Mouse (Mus musculus): ENCODE results near the gene Lingo1. TPM values are rescaled to one million over a fixed set of nuclear protein-coding genes. Genes with fewer than 3 reads are reported as not detected.

The Lingo1 gene
- polyA plus RNA-seq, 1 experiment, result 0.37 TPM

DNA sequence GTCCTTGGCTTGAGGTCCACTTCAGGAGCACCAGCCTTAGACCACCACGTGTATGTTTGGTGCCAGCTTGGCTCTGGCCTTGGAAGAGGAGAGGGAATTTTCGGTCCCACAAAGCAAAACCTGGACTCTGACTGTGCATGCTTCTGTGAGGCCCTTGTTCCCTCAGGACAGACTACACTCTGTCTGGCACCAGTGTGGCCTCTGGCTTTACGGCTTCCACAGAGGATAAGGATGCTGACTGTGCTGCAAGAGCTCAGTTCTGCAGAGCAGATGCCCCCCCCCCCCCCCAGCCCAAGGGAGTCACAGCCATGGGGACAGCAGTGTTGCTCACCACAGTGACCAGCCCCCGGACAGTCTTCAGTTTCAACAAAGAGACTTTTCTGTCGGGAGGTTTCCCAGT lies 206.5 kb downstream of the Lingo1 start:
- Histone ChIP-seq H3K36me3 (ENCODE audit: control insufficient read depth, insufficient read depth) (no peaks in the 10 kb centered on the region), H3K27me3 (ENCODE audit: control insufficient read depth, insufficient read depth, insufficient read length) (peaks cover 89% of the 10 kb centered on the region), H3K79me2 (ENCODE audit: control insufficient read depth, insufficient read depth) (no peaks in the 10 kb centered on the region), H3K4me3 (ENCODE audit: insufficient read depth, poor library complexity, severe bottlenecking) (no peak overlapping the region), H3ac (ENCODE audit: control insufficient read depth, insufficient read length, low read depth) (no peak overlapping the region), H3K79me3 (ENCODE audit: low read depth) (no peaks in the 10 kb centered on the region)
- TF ChIP-seq FOSL1 (IDR thresholded peaks at IDR 0.05; ENCODE audit: insufficient read depth, low read length, poor library complexity, severe bottlenecking) (no peak), MYOG (IDR thresholded peaks at IDR 0.05; ENCODE audit: control insufficient read depth, extremely low read depth, insufficient read length) (no peak), MAX (IDR thresholded peaks at IDR 0.05) (no peak), MYOD1 (IDR thresholded peaks at IDR 0.05; ENCODE audit: control insufficient read depth, insufficient read length, low read depth) (no peak), CEBPB (IDR thresholded peaks at IDR 0.05; ENCODE audit: low read depth) (no peak), CTCF (IDR thresholded peaks at IDR 0.05; ENCODE audit: control insufficient read depth, insufficient read depth, insufficient read length) (no peak), USF1 (IDR thresholded peaks at IDR 0.05; ENCODE audit: low read depth) (no peak)

DNA sequence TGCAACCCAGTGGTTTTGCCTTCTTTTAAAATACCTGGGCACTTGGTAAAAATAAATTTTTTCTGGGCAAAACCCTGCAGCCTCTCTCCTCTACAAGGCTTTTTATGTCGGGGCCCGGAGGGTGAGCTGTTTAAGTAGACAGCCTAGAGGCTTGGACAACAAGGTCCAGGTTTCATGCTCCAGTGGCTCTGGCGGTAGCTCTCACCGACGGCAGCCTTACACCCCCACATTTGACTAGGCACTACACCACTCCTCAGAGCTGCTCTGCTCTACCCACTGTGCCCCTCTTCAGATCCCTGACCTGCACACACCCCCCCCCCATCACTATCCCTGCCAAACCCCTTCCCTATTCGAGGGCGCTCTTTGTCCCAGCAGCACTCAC lies 212.2 kb downstream of the Lingo1 start:
- H3K36me3 ChIP-seq (ENCODE audit: control insufficient read depth, insufficient read depth), result no peaks in the 10 kb centered on the region
- peaks cover 58% of the 10 kb centered on the region for H3K27me3 ChIP-seq (ENCODE audit: control insufficient read depth, insufficient read depth, insufficient read length)
- H3ac ChIP-seq (ENCODE audit: control insufficient read depth, insufficient read length, low read depth), result no peak overlapping the region
- H3K4me3 ChIP-seq (ENCODE audit: insufficient read depth, poor library complexity, severe bottlenecking), result no peak overlapping the region
- no peaks in the 10 kb centered on the region for H3K79me3 ChIP-seq (ENCODE audit: low read depth)
- TF ChIP-seq CEBPB (IDR thresholded peaks at IDR 0.05; ENCODE audit: low read depth) (no peak), MYOG (IDR thresholded peaks at IDR 0.05; ENCODE audit: control insufficient read depth, extremely low read depth, insufficient read length) (no peak), MYOD1 (IDR thresholded peaks at IDR 0.05; ENCODE audit: control insufficient read depth, insufficient read length, low read depth) (no peak), USF1 (IDR thresholded peaks at IDR 0.05; ENCODE audit: low read depth) (no peak), CTCF (IDR thresholded peaks at IDR 0.05; ENCODE audit: control insufficient read depth, insufficient read depth, insufficient read length) (no peak), MAX (IDR thresholded peaks at IDR 0.05) (no peak), FOSL1 (IDR thresholded peaks at IDR 0.05; ENCODE audit: insufficient read depth, low read length, poor library complexity, severe bottlenecking) (no peak)
- H3K79me2 ChIP-seq (ENCODE audit: control insufficient read depth, insufficient read depth), result no peaks in the 10 kb centered on the region

DNA sequence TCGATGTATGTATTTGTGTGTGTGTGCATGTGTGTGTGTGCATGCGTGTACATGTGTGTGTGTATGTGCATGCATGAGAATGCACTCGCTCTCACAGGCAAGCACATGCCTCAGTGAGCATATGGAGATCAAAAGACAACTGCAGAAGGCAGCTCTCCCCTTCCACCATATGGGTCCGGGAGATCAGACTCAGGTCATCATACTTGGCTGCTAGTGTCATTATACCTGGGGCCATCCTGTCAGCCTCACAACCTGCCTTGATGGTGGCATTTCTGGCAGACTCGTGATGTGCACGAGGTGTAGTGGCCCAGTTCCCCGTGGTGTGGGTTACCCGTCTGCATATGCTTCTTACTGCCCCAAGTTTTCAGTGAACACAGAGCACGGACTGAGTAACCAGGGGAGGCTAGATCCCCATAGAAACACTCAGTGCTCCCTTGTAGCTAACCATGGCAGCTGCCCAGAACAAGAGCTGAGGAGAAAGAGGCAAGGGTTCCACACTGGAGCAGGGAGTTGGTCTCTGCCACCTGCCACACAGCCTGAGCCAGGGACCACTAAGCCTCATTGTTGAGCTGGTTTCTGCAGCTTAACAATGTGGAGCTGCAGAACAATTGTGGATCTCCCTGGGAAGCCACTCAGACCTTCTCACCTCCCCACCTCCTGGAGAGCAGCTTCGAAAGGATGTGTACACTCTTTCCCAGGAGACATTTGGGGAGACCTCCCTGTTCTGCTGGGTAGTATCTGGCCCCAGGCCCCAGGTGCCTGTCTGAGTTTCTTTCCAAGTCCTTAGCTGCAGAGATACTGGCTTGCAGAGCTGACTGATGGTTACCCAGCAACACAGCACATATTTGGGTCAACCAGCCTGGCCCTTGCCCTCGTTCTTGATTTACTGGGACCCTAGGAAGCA lies 212.9 kb downstream of the Lingo1 start:
- no peak overlapping the region for H3K4me3 ChIP-seq (ENCODE audit: insufficient read depth, poor library complexity, severe bottlenecking)
- H3K79me2 ChIP-seq (ENCODE audit: control insufficient read depth, insufficient read depth), result no peaks in the 10 kb centered on the region
- no peaks in the 10 kb centered on the region for H3K79me3 ChIP-seq (ENCODE audit: low read depth)
- H3ac ChIP-seq (ENCODE audit: control insufficient read depth, insufficient read length, low read depth), result no peak overlapping the region
- no peak for TF ChIP-seq MAX (IDR thresholded peaks at IDR 0.05)
- no peak for TF ChIP-seq MYOG (IDR thresholded peaks at IDR 0.05; ENCODE audit: control insufficient read depth, extremely low read depth, insufficient read length)
- no peak for TF ChIP-seq MYOD1 (IDR thresholded peaks at IDR 0.05; ENCODE audit: control insufficient read depth, insufficient read length, low read depth)
- no peak for TF ChIP-seq USF1 (IDR thresholded peaks at IDR 0.05; ENCODE audit: low read depth)
- no peak for TF ChIP-seq CTCF (IDR thresholded peaks at IDR 0.05; ENCODE audit: control insufficient read depth, insufficient read depth, insufficient read length)
- TF ChIP-seq CEBPB (IDR thresholded peaks at IDR 0.05; ENCODE audit: low read depth), result no peak
- no peak for TF ChIP-seq FOSL1 (IDR thresholded peaks at IDR 0.05; ENCODE audit: insufficient read depth, low read length, poor library complexity, severe bottlenecking)
- H3K27me3 ChIP-seq (ENCODE audit: control insufficient read depth, insufficient read depth, insufficient read length), result peaks cover 51% of the 10 kb centered on the region
- H3K36me3 ChIP-seq (ENCODE audit: control insufficient read depth, insufficient read depth), result no peaks in the 10 kb centered on the region

DNA sequence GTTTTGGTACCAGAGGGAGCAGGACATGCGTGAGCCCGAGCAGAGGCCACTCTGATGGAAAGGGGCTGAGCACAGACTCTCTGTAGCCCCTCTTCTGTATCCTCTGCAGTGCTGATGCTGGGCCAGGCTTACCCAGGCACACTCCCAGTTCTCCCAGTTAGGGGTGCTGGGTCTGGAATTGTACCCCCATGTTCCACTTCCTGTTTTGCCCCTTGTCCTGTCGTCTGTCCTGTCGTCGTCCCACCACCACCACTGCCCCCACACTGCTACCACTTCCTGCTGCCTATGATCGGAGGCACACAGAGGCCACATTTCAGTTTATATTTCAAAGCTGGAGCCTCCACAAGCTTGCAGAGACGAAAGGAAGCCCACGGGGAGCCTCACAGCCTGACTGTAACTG lies 213.6 kb downstream of the Lingo1 start:
- Histone ChIP-seq H3K79me3 (ENCODE audit: low read depth) (no peaks in the 10 kb centered on the region), H3ac (ENCODE audit: control insufficient read depth, insufficient read length, low read depth) (no peak overlapping the region), H3K4me3 (ENCODE audit: insufficient read depth, poor library complexity, severe bottlenecking) (no peak overlapping the region), H3K79me2 (ENCODE audit: control insufficient read depth, insufficient read depth) (no peaks in the 10 kb centered on the region), H3K27me3 (ENCODE audit: control insufficient read depth, insufficient read depth, insufficient read length) (peaks cover 50% of the 10 kb centered on the region), H3K36me3 (ENCODE audit: control insufficient read depth, insufficient read depth) (no peaks in the 10 kb centered on the region)
- no peak for TF ChIP-seq FOSL1 (IDR thresholded peaks at IDR 0.05; ENCODE audit: insufficient read depth, low read length, poor library complexity, severe bottlenecking)
- TF ChIP-seq MYOD1 (IDR thresholded peaks at IDR 0.05; ENCODE audit: control insufficient read depth, insufficient read length, low read depth), result no peak
- TF ChIP-seq MYOG (IDR thresholded peaks at IDR 0.05; ENCODE audit: control insufficient read depth, extremely low read depth, insufficient read length), result no peak
- no peak for TF ChIP-seq CEBPB (IDR thresholded peaks at IDR 0.05; ENCODE audit: low read depth)
- no peak for TF ChIP-seq CTCF (IDR thresholded peaks at IDR 0.05; ENCODE audit: control insufficient read depth, insufficient read depth, insufficient read length)
- TF ChIP-seq MAX (IDR thresholded peaks at IDR 0.05), result no peak
- TF ChIP-seq USF1 (IDR thresholded peaks at IDR 0.05; ENCODE audit: low read depth), result no peak

DNA sequence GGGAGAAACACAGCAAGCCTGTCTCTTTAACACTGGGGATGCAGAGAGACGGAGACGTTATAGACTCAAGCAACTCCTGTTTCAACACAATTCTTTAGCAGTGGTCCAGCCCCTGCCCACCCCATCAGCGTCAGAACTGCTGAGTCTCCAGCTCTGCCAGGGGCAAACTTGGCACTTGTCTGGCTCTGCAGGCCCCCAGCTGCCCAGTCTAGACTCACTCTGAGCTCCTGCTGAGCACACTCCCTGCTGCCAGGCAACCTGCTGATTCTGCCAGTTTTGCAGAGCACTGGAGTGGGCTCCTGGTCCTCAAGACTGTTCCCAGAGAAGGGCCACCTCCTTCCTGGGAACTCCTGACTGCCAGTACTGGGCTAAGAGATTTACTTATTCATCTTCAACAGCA lies 214.6 kb downstream of the Lingo1 start:
- H3K79me2 ChIP-seq (ENCODE audit: control insufficient read depth, insufficient read depth), result no peaks in the 10 kb centered on the region
- no peaks in the 10 kb centered on the region for H3K36me3 ChIP-seq (ENCODE audit: control insufficient read depth, insufficient read depth)
- TF ChIP-seq USF1 (IDR thresholded peaks at IDR 0.05; ENCODE audit: low read depth) (no peak), MYOG (IDR thresholded peaks at IDR 0.05; ENCODE audit: control insufficient read depth, extremely low read depth, insufficient read length) (no peak), MAX (IDR thresholded peaks at IDR 0.05) (no peak), FOSL1 (IDR thresholded peaks at IDR 0.05; ENCODE audit: insufficient read depth, low read length, poor library complexity, severe bottlenecking) (no peak), CTCF (IDR thresholded peaks at IDR 0.05; ENCODE audit: control insufficient read depth, insufficient read depth, insufficient read length) (no peak), MYOD1 (IDR thresholded peaks at IDR 0.05; ENCODE audit: control insufficient read depth, insufficient read length, low read depth) (no peak), CEBPB (IDR thresholded peaks at IDR 0.05; ENCODE audit: low read depth) (no peak)
- no peak overlapping the region for H3K4me3 ChIP-seq (ENCODE audit: insufficient read depth, poor library complexity, severe bottlenecking)
- H3ac ChIP-seq (ENCODE audit: control insufficient read depth, insufficient read length, low read depth), result no peak overlapping the region
- H3K79me3 ChIP-seq (ENCODE audit: low read depth), result no peaks in the 10 kb centered on the region
- peaks cover 45% of the 10 kb centered on the region for H3K27me3 ChIP-seq (ENCODE audit: control insufficient read depth, insufficient read depth, insufficient read length)

All from C2C12 (cell line).